Mouse (Mus musculus) common myeloid progenitor, adult 5-6 weeks (primary cell): Measurements from ENCODE around the gene Map2k5. TPM values are rescaled to one million over a fixed set of nuclear protein-coding genes. Genes with fewer than 3 reads are reported as not detected.

Experiments used
- ATAC-seq: replicated peaks from 2 replicates; pipeline ENCODE4 v1.8.0; 2016; ENCODE audit warnings: low read depth, mild to moderate bottlenecking, moderate TSS enrichment, inconsistent platforms; ENCODE audit not compliant: poor library complexity, severe bottlenecking
- total RNA-seq: library from RNA; stranded (forward); fragments of 200-1000, 187-1606 nt; gene quantifications from 2 replicates; pipeline ENCODE4 v1.2.3, GENCODE M21; 2017

Map2k5 gene
- total RNA-seq, 1 experiment from 2014 or later: 20.7 TPM

- ATAC-seq: no peak
Measured at GRCm38 (mm10) chr9:63136241-63136640, 241.5 kb downstream of the Map2k5 start.

GRCm38 (mm10) chr9:63135801-63136200 is 241.9 kb downstream of the Map2k5 start:
- 0 out of 2 replicates have a peak, but pooled peaks have one; percentile 28 for ATAC-seq

- ATAC-seq: no peak
Measured at GRCm38 (mm10) chr9:63135356-63135755, 242.3 kb downstream of the Map2k5 start.

GRCm38 (mm10) chr9:63133659-63134058 is 244.0 kb downstream of the Map2k5 start:
- no peak for ATAC-seq

DNA sequence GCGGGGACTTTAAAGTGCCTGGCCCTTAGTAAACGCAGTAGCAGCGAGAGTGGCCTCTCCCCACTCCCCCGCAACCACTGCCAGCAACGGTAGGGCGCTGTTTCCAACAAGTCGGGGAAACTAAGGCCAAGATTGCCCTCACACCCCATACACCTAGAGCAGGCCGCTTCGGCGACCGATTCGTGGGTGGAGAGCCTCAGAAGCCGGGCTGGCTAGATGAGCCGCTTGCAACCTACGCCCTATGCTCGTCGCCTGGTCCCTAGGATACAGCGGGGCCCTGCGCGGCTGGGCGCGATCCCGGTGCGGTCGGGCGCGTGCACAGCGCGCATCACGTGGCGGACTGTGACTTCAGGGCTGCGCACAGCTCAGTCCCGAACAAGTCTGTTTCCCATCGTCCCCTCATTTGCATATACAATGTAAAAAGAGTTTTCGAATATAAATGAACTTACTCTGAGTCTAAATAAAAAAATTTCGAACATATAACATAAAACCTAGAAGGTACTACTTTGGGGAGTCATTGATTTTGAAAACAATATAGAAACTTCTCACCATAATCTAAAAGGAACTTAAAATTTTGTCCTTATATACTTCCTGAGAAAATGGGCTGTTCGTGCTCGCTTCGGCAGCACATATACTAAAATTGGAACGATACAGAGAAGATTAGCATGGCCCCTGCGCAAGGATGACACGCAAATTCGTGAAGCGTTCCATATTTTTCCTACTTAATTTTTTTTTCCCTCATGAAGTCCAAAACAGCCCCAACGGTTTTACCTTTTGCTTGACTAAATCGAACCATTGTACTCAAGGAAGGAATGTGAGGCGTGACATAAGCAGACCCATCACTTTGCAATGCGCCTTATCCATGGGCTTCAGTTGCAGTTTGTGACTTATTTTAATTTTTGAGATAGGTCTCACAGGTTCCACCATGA is 244.8 kb downstream of the Map2k5 start:
- ATAC-seq: peak; percentile 90

- 0 out of 2 replicates have a peak, but pooled peaks have one; percentile 20 for ATAC-seq
Measured at GRCm38 (mm10) chr9:63131957-63132602, 245.6 kb downstream of the Map2k5 start.

GRCm38 (mm10) chr9:63129641-63130041 is 248.1 kb downstream of the Map2k5 start:
- ATAC-seq: no peak

DNA sequence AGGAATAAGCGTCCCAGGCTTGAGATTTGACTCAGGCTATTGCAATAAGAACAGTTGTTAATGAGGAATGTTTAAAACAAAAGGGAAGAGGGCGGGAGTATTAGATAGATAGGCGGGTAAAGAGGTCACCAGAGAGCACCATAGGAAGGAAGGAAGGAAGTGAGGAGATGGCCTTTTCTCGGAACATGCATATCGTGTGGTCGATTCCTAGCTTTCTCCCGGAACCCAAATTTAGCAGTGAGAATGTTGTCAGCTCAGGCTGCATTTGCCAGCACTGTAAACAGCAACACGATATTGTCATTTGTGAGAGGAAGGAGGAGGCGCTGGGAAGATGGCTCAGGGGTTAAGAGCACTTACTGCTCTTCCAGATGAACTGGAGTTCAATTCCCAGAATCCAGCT is 253.2 kb downstream of the Map2k5 start:
- ATAC-seq: no peak

- ATAC-seq: peak; percentile 100
Measured at GRCm38 (mm10) chr9:63123451-63124438, 254.0 kb downstream of the Map2k5 start.

DNA sequence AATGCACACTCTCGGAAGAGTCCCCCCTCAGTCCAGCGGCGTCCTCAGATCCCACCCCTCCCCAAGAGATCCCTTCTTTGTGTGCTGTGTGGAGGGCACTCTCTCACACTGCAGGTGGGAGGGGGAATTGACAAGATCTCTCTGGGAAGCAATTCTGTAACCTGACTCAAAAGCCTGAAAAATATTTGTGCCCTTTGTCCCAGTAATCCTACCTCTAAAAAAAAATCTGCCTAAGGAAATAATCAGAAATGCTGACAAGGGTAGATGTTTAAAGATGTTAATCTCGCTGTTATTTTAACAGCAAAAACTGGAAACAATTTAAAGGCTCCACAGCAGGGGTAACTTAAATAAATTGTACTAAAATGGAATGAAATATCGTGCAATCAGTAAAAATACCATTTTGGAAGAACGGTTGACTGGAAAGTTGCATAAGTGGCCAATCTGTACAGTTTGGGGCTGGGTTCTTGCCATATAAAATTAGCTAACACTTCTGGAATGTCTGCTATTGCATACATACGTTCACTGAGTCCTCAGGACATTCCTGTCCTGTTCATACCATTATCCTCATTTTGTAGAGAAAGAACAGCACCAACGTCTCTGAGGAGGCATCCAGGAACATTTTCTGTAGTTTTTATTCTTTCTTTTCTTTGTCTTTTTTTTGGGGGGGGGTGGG is 255.4 kb downstream of the Map2k5 start:
- ATAC-seq: no peak

DNA sequence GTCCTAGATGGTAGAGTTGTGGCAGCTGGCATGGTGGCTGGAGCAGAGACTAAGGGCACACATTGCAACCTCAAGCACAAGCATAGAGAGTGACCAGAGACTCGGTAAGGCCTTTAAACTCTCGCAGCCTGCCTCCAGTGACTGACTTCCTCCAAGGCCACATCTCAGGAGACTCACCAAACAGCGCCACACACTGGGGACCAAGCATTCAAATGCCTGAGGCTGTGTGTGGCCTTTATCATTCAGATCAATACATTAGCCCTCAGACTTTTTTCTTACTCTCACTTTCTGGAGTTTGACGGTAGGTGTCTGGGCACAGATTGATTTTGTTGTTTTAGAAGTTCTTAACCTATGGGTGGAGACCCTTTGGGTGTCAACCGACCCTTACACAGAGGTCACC is 259.3 kb downstream of the Map2k5 start:
- no peak for ATAC-seq

Other genes starting within 250 kb of the Map2k5 start
- not detected in 2 replicates for gene Skor1, start 228.9 kb downstream of the Map2k5 start, total RNA-seq
- gene 2300009A05Rik, start 21.3 kb upstream of the Map2k5 start, total RNA-seq: 3.8 and 9.1 TPM in 2 replicates
- gene Iqch, start 224.6 kb upstream of the Map2k5 start, total RNA-seq: 0.09 TPM in 1 of 2 replicates, not detected in the other
- gene Aagab, start 224.8 kb upstream of the Map2k5 start, total RNA-seq: 30.7 and 44.4 TPM in 2 replicates